Mouse (Mus musculus): ENCODE measurements at regions not wholly inside any gene's neighbourhood (a gene's known extent, or its start where the extent isn't known, plus 50 kb on each side); places are given as distances from the start of the nearest gene placed in this dataset.
"Not testable (repeated sequence)": the region's sequence is repeated elsewhere in the genome, so short reads cannot be mapped to it uniquely, and the experiment has no call there.

DNA sequence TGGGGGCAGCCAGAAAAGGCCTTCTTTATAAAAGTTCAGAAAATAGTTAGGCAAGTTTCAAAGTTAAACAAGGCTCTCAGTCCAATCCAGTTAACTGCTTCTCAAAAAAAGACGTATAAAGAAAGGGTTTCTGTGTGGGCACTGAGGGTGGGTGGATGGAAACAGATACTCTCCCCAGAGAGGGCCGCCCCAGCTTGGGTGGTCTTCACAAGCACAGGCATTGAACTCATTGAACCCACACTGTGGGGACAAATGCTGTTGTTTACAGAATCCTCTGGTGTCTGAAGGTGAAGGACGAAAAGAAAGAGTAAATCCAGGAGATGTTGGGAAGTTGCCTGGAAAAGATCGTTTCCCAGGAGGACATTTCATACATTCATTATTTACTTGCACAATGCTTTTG lies 253.9 kb downstream of the Trib2 start:
- no peak for DNase-seq (ENCODE audit: low spot score)

DNA sequence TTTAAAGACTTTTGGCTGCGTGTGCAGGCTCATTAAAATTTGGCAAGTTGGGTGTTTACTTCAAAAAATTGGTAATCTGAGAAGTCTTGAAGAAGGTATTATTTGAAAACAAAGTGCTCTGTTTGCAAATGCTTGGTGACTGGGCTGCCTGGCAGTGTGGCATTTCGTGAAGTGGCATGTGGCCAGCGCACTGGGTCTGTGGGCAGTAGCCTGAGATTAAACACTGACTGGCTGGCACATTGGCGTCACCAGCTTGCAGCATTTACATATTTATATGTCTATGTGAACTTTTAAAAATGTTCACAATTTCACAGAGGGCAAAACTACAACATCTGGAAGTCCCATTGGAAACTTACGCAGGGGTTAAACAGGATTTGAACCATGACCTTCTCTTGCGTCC lies 261.3 kb downstream of the Trib2 start:
- no peak for DNase-seq (ENCODE audit: low spot score)

DNA sequence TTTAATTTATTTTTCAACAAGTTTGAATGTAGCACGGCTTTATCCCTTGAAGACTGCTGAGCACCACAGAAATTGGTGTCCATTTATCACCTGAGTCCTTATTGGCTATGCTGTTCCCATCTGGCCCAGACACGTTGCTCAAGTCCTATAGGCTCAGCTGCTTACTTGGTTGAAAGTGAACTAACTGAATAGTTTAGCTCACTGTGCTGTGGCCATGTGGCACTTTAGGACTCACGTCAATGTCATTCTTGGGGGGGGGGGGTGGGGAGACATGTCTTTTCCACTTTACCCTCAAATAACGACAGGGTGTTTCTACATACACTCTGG lies 263.1 kb downstream of the Trib2 start:
- no peak for DNase-seq (ENCODE audit: low spot score)

DNA sequence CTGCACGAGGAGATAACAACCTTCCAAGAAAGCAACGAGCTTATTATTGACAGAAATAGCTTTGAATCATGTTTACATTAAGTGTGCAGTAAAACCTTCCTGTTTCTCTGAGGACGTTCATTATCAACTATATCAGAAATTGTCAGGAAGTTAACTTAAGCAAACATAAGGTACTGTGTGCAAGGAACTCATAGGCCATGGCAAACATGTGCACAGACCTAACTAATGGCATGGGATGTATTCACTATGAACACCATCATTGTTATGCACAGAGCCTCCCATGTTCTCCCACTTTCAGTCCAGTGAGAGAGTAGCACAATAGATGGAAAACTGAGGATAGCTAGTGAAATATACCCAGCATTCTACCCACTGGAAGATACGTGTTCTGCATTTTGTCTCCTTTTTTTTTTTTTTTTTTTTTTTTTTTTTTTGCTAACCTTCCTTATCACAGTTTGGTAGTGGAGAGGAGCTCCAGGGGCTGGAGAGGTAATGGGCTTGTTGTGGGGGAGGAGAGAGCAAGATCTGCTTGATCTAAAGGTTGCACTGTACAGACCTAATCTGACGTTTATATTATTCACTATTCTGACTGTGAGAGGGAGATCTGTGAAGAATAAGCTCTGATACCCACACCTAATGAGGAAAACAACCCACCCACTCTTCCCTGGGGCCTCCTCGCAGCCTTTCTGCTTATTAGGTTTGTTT lies 263.6 kb downstream of the Trib2 start:
- DNase-seq (ENCODE audit: low spot score) = no peak

DNA sequence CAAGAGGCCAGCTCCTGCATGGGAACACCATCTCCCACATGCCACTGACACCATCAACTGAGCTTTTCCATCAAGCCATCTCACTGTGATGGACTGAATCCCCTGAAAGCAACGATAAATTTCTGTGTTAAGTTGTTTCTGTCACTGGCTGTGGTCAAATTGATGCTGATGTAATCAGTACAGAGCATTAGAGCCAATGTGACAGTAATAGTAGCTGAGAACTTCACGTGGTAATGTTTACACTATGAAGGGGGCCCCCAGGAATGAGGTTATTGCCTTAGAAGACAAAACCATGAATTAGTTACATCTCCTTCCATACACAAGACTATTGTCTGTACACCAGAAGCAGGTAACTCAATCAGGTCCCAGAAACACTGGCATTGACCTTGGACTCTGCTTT lies 264.5 kb downstream of the Trib2 start:
- DNase-seq (ENCODE audit: low spot score) = no peak

DNA sequence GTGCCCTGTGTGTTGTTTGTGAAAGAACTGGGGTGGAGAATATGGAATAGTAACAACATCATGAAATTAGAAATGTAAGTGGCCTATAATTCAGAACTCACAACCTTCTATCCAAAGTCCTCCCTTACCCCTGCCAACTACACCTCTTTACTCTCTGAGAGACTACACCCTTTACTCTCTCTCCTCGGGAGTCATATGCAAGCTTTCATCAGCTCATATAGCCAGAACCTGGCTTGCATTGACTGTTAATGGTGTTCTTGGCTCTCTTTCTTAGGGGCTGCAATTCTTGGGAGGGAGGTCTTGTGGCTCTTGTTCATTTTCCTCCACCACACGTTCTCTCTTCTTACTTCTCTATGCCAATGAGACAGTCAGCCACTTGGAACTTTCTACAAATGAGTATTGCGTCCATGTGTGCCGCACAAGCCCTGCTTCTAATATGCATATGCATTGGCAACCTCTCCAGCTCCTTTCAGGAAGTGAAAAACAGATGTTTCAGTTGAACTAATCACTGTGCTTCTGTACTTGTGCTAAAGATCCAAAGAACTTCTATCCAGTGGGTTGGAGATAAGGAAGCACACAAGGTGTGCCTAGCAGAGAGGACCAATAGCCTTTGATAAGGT lies 265.3 kb downstream of the Trib2 start:
- DNase-seq (ENCODE audit: low spot score) = no peak

DNA sequence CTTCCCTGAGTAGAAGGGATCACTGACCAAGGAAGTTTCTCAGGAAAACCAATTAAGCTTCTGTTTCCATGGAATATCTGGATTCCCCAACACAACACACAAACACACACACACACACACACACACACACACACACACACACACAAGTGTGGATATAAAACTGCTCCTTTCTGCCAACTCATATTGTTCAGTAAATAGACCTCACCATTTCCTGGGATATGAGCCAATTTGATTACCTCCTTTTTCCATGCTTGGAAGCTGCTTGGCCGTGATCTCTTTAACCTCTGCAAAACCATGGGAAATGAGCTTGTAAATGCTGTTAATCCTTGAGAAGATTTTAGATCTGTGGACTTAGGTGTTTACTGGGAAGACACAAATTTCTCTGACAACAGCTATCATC lies 272.4 kb downstream of the Trib2 start:
- DNase-seq (ENCODE audit: low spot score) = no peak

DNA sequence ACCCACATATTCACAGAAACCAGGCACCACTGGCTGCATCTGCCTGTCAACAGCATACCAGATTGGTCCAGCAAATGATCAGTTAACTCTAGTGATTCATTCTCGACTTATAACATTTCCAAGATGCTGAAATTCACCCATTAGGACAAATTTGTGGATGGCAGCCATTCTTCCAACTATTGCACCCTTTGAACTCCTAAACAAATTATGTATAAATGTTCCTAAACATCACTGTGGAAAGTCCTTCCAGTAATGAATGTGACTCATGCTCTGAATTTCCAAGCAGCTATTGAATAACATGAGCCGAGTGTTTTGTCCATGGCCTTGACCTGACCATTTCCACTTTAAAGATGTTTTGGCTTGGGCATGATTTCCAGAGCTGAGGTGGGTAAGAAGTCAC lies 274.2 kb downstream of the Trib2 start:
- no peak for DNase-seq (ENCODE audit: low spot score)

DNA sequence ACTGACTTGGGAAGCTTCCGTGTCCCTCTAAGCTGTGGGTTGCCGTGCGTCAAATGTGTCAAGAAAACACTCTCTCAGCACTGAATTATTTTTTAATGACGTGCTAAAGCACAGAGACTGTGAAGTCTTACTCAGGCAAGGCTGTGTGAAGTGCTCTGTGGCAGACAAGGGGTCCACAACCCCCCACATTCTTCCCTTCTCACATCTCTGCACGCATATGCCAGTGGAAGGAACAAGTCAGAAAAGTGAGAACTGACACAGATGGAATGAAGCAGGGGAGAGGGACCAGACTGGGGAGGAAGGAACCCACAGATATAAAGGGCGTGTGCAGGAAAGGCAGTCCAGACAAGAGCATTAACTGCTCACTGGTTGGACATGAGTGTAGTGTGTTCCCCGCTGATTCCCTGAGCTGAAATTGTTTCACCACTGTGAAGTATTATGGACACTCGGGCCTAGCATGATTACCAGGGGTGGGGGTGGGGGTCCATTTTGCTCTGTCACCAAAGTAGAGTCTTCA lies 279.8 kb downstream of the Trib2 start:
- no peak for DNase-seq (ENCODE audit: low spot score)

DNA sequence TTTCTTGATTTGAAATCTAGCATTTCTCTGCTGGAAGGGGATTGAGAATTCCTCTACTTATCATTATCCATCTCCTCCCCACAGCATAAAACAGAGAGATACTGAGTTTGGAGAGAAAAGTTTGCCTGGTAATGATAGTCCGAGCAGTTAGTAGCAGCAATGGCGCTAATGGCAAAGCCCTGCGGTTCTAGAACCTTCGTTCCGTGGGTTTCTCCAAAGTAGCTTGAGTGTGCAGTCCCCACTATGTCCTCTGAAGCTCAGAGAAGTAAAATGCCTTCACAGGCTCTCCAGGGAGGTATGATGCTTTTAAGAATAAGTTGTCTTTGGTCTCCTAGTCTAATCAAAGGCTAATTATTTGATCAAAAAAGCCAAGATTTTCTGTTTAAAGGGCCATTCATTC lies 280.5 kb downstream of the Trib2 start:
- DNase-seq (ENCODE audit: low spot score) = no peak

DNA sequence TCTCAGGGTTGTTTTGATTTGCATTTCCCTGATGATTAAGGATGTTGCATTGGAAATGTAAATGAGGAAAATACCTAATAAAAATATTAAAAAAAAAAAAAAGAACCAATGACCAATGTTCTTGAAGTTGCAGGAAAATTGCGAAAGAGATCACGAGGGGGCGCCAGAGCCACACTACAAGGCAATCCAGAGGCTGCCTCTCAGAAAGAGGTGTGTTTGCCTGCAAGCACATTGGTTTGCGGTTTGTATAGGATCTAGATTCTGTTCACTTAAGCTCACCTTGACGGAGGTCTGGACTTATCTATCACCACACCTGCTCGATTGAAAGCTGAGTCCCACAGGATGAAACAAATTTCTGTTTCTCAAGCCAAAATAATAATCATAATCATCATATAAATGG lies 280.9 kb downstream of the Trib2 start:
- DNase-seq (ENCODE audit: low spot score) = peak; percentile 83

DNA sequence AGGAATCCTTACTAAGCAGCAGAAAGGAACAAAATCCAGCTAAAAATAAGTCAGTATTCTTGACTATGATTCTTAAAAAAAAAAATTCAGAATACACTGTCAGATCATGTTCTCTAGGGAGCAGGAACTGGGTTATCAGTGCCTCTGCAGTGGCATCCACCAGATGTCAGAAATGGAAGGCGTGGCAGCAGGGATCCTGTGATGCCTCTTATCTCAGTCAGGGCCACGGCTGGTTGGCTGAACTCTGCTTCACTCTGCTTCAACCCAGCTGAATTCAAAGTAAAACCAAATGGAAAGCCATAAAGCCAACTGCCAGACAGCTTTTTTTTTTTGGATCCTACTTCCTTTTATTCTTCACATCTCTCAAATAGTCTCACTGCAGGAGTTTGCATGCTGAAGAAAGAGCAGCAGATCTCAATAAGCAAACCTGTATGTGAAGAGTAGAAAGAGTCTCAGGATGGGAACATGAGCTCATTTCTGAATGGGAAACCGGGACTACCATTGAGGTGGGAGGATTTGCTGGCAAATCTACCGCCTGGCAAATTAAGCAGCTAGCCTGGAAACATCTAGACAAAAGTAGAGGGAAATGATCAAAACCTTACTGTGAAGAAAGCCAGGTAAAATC lies 295.8 kb downstream of the Trib2 start:
- no peak for DNase-seq (ENCODE audit: low spot score)

DNA sequence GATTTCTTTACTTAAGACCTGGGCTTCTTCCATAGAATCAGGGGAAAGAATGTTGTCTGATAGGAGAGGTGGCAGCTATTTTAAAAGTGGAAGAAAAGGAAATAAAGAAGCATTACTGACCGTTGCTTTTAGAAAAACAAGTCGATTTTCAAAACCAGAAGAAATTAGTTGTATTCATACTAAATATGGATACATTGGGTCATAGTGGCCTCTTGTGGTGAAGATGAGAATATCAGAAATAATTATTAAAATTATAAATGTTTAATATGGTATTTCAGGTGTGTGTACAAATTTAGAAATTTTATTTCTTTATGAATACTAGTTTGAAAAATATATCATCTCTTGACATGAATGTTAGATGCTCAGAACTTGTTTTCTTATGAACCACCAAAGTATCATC lies 304.7 kb downstream of the Trib2 start:
- DNase-seq (ENCODE audit: low spot score) = no peak

DNA sequence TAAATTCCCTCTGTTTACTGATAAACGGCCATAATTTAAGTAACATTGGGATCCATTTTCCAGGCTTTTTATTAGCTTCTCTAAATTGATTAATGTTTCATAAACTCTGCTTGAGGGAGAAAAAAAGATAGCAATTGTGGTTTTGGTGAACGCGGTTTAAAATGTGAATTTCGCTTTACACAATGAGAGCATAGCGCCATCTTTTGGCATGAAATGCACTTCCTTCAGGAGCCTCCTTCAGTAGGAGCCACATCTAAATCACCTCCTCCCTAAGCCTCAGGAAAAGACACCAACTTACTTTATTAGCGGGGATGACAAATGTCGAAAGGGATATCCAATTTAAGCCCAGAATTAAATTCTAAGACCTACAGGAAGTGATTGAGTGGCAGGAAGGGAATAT lies 309.1 kb downstream of the Trib2 start:
- DNase-seq (ENCODE audit: low spot score) = peak; percentile 9

DNA sequence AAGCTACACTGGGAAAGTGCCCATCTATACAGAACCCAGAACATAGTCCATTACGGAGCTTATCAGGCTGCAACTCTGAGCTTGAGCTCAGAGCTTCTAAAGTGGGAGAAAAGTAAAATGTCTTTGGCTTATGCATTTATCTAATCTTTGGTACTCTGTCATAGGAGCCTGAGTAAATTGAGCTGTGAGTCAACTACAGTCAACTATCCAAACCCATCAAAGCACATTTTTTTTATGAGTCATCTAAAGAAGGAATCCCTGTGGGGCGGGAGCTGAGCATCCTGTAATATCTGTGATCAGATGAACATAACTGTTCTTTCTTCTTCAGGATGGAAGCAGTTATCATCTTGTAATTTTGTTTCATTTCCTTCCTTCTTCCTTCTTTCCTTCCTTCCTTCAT lies 323.1 kb downstream of the Trib2 start:
- no peak for DNase-seq (ENCODE audit: low spot score)

DNA sequence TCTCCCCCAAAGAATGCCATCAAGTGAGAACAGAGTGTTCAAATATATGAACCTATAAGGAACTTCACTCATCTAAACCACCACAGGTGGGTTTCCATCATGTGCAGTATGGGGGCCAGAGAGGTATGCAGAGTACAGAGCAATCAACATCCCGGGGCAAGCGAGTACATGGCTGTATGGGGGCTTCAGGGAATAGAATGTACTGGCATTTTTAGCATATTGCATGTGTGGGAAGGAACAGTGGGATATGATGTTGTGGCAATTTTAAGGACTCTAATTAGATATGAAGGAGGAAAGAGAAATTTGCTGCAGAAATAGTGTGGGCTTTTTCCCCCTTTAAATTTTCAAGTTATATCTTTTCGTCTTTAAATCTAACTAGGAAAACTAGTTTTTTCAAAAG lies 344.0 kb downstream of the Trib2 start:
- no peak for DNase-seq (ENCODE audit: low spot score)

DNA sequence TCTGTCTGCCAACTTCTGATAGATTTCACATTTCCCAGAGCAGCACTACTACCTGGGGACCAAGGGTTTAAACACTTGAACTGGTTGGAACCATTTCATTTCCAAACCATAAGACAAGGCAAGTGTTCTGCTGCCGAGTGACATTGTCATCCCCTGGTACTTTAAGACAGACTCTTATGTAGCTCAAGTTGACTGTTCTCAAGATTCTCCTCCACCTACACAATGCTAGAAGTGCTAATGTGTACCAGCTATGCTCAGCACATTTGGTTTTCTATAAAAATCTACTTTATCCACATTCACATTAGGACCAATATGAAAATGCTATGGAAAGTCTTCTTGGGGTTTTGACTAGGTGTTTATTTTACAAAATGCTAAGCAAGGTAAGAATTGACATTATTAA lies 357.3 kb downstream of the Trib2 start:
- no peak for DNase-seq (ENCODE audit: low spot score)

DNA sequence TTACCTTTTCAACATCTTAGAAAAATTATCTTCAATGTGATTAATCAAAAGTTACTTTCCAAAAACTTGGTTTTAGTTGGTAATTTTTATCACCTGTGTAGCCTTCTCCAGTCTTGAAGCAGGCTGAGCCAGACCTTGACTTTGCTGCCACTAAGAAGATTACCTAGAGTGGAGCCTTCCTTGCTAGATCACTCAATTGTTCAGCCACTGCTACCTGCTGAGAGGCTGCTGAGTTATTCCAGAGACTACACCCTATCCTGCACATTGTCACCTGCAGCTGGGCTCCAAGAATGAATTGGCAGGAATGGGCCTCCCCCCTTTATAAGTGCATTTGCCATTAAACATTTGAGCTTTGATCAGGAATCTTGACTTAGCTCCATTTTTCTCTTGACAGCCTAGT lies 360.4 kb downstream of the Trib2 start:
- DNase-seq (ENCODE audit: low spot score) = not testable (repeated sequence)

DNA sequence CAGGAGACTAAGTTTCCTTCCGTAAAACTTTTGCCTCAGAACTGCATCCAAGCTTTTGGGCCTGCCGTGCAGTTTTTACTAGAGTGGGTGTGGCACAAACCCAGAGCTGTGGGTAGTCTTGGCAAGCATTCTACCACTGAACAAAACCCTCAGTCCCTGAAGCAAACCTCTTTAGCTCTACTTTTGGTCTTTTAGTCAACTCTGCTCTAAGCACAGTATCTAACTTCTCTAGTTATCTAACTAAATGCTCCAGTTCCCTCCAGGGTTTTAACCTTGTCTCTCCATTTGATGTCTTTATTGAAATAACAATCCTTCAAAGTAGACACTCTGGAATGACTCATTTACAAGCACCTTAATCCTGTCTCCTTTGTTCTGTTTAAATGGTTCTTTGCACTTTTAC lies 361.0 kb downstream of the Trib2 start:
- DNase-seq (ENCODE audit: low spot score) = no peak

DNA sequence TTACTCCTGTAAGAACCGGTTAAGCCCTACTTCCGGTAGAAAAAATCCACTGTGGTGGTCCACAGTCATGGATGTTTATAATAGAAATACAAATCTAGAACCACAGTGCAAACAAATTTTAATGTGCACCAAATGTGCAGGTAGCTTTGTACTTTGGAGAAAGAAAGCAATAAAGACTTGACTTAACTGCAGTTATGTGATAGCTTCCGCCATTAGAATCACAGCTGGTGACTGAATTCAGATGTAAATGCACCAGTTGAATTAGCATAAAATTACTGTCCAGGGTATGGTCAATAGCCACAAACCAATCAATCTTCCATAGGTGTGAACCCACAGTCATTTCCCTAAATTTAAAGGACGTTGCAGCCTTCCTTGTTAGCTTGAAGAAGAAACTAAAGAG lies 367.2 kb downstream of the Trib2 start:
- DNase-seq (ENCODE audit: low spot score) = no peak

DNA sequence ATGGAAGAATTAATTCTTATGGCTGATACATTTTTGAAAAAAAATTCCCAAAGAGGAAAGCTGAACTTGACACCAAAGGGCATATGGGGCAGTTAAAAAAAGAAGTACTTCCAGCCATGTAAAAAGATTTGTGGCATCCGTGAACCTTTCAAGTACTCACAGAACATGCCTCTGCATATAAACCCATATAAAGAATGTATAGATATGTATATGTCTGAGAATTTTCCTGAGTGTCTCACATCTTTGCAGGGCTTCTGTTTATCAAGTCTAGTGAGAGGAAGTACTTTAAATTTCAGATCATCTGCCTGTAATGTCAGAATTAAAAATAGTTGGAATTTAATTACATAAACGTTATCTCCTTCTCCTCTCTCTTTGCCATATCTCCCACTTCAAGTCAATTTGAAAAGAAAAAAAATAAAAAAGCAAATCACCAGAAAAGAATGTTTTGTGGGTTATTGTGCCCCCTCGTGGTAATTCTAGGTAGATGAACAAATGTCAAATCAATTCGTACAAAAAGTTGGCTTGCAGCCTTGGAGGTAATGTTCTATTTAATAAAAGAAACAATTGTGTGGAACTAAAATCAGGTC lies 400.4 kb downstream of the Trib2 start:
- no peak for DNase-seq (ENCODE audit: low spot score)

DNA sequence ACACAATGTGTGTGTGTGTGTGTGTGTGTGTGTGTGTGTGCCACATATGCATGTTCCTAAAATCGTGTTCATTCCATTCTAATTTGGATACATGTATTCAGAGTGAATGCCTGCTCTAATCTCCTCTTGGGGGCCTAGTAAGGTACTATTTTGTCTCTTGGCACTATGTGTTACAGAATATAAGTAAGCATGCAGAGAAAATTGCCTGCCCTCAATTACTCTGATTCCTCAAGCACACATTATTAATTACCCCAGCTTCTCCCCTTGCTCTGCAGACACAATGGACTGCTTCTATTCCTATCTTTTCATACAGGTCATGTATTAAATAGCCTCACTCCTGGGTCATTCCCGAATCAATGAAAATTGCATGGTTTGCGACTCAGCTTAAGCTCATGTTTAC lies 406.3 kb downstream of the Trib2 start:
- DNase-seq (ENCODE audit: low spot score) = no peak

DNA sequence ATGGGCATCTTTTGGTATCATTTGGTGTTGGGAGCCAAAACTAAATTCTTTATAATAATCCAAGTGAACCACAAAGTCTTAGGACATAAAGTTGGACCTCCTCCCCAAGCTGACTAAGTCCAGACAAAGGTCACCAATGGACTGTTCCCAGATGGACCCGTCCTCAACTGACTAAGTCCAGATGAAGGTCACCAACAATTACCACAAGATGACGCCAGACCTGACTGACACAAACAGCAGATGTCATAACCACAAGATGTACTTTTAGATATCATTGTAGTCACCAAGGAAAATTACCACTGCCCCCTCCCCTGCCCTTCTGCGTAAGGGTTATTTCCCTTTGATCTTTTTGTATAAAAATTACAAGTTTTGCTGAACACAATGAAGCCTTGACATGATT lies 409.1 kb downstream of the Trib2 start:
- not testable (repeated sequence) for DNase-seq (ENCODE audit: low spot score)

Data from urinary bladder, postnatal 14 days (tissue).